Mouse (Mus musculus) urinary bladder, adult 2 months (tissue): Measurements from ENCODE around the gene Psmg1. TPM values are rescaled to one million over a fixed set of nuclear protein-coding genes. Genes with fewer than 3 reads are reported as not detected.

Source experiments
- DNase-seq: peaks from one replicate; pipeline ENCODE4 v3.0.0; 2022; ENCODE audit warnings: low spot score
- polyA plus RNA-seq: library from polyadenylated mRNA; depleted of rRNA; stranded (reverse); fragments of >200 nt; gene quantifications from 2 replicates; pipeline ENCODE4 v1.2.3, GENCODE M21; 2012; rRNA removed

The Psmg1 gene
- polyA plus RNA-seq, 1 experiment: 33.8 TPM

DNA sequence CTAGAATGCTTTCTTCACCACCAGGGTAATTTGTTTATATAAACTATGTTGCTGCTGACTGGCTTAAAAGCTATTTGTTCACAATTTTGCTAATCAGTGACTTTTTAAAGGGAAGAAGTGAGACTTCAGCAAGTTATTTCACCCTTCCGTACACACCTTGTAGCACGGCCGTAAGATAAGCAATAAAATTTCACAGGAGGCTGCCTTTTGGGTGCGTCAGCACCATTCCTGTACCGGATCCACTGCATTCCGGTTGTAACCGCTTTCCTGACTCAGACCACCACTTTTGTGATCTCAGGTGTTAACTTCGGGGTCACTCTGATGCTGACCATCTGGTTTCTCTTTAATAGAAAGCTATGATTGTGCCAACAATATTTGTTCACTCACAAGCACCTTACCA is 32.7 kb downstream of the Psmg1 start:
- no peak for DNase-seq

DNA sequence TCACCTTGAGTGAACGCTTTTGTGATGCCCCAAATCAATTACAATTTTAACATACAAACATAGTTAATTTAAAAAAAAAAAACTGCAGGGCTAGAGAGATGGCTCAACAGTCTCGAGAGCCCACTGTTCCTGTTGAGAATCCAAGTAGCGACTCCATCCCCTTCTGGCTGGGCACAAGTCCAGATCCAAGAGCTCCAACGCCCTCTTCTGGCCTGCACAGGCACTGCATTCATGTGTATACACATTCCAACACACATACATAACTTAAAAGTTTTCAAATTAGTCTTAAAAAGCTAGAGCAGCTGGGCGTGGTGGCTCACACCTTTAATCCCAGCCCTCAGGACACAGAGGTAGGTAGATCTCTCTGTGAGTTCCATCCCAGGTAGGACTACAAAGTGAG is 34.1 kb downstream of the Psmg1 start:
- DNase-seq: no peak

GRCm38 (mm10) chr16:95955716-95956346 is 34.9 kb downstream of the Psmg1 start:
- no peak for DNase-seq

DNA sequence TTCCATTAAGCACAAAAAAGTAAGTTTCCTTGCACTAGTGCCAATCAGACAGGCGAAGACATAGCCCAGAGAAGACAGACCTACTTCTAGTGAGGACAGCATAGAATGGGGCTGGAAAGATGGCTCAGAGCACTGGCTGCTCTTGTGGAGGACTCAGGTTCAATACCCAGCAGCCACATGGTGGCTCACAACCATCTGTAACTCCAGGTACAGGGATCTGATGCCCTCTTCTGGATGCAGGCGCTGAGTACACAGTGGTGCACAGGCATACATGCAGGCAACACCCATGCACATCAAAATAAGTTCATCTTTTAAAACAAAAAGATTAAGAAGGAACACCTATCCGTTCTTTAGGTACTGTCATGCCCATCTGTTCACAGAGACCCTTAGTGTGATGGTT is 36.4 kb downstream of the Psmg1 start:
- no peak for DNase-seq

- DNase-seq: no peak
These were observed 37.6 kb downstream of the Psmg1 start for GRCm38 (mm10) chr16:95953159-95953650.

- no peak for DNase-seq
These were observed 39.3 kb downstream of the Psmg1 start for GRCm38 (mm10) chr16:95951471-95951870.

DNA sequence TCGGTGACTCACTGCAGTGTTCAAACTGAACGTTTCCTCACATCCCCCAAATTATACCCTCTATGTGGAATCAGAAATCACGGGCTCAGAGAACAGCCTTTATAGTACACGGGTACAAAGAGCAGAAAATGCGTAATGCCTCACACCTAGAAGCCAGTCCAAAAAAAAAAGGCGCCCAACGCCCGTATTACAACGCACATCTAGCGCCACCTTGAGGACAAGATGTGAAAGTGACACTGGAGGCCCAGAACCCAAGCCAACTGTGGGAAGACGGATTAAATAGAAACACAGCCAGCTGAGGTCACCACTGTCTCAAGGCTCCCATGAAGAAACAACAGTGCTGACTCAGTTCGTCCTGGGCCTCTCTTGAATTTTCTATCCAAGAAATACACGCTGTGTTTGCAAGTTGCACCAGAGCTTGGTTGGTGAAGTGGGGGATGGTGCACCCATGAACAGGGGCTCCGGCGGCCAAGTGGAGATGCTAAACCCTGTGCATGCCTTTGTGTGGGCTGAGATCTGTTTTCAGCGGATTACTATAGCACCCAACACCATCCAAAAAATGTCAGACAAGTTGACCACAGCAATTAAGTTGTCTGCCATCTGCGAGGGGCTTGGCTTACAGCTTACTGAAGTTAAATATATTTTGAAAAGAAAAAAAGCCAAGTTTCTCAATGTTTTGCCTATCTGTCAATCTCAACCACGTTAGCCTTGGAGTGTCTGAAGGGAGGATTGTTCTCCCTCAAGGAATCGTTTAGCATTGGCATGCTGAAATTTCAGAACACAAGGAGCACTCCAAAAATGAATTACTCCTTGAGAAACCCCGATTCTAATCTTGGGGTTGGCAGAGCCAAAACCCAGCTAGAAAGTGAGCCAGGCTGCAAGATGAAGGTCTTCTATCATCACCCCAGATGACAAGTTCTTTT is 45.1 kb downstream of the Psmg1 start:
- DNase-seq: no peak

DNA sequence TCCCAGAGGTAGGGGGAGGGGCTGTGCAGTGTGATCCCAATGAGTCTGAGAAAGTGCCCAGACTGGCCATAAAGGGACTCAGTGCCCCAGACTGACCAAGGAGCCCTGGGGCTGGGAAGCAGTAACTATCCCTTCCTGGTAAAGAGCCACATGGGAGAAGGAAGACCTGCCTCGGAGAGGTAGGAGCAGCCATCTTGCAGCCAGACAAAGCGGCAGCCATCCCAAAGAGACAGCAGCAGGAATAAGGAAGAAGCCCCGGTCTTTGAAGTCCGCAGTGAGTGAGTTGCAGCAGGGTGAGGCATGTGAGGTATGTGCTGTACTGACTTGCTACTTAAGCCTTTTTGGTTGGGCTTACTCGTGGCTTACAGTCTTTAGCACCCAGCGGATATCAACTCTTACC is 47.6 kb downstream of the Psmg1 start:
- DNase-seq: no peak

- no peak for DNase-seq
These were observed 49.2 kb downstream of the Psmg1 start for GRCm38 (mm10) chr16:95941575-95941974.

GRCm38 (mm10) chr16:95935495-95935961 is 55.2 kb downstream of the Psmg1 start:
- DNase-seq: no peak

DNA sequence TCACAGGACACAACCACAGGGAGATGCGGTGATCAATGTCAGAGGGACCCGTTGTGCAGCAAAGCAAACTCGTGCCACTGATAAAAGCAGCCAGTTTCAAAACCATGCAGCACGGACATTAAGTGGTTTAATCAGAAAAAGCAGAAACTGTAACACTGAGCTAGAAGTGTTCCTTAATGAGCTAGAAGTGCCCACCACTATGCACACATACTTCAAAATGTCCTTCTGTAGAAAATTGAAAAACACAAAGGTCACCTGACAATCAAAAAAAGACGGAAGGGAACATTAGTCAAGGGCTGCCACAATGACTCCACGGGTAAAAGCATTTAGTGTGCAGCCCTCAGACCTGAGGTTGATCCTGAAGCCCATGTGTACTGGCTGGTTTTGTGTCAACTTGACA is 57.9 kb downstream of the Psmg1 start:
- DNase-seq: no peak

GRCm38 (mm10) chr16:95931509-95931908 is 59.3 kb downstream of the Psmg1 start:
- no peak for DNase-seq

Other genes starting within 250 kb of the Psmg1 start
- 47.4 and 50.1 TPM in 2 replicates for gene Brwd1, start 91.6 kb upstream of the Psmg1 start, polyA plus RNA-seq
- 178 and 181 TPM in 2 replicates for gene Hmgn1, start 136.8 kb upstream of the Psmg1 start, polyA plus RNA-seq
- gene Wrb, start 154.4 kb upstream of the Psmg1 start, polyA plus RNA-seq: 38.2 and 51.0 TPM in 2 replicates
- 1.1 and 2.0 TPM in 2 replicates for gene Lca5l, start 201.3 kb upstream of the Psmg1 start, polyA plus RNA-seq
- 199 and 332 TPM in 2 replicates for gene Sh3bgr, start 209.5 kb upstream of the Psmg1 start, polyA plus RNA-seq
- gene B3galt5, start 244.8 kb upstream of the Psmg1 start, polyA plus RNA-seq: 0.17 and 0.21 TPM in 2 replicates